Mouse (Mus musculus) testis, adult 2 months (tissue): ENCODE results near the gene Tent4b.

Experiments
- CTCF ChIP-seq: fragments of 200-500 bp; IDR thresholded peaks from 2 replicates; pipeline ENCODE4 v1.5.1; 2012; ENCODE audit warnings: low read depth, mild to moderate bottlenecking, inconsistent platforms, low read length, moderate library complexity; ENCODE audit not compliant: control insufficient read depth, insufficient read depth, insufficient replicate concordance
- POLR2A ChIP-seq: fragments of 200-500 bp; IDR thresholded peaks from 2 replicates; pipeline ENCODE4 v1.6.1; 2012; ENCODE audit warnings: low read depth, mild to moderate bottlenecking, inconsistent platforms, low read length, moderate library complexity; ENCODE audit not compliant: control insufficient read depth

DNA sequence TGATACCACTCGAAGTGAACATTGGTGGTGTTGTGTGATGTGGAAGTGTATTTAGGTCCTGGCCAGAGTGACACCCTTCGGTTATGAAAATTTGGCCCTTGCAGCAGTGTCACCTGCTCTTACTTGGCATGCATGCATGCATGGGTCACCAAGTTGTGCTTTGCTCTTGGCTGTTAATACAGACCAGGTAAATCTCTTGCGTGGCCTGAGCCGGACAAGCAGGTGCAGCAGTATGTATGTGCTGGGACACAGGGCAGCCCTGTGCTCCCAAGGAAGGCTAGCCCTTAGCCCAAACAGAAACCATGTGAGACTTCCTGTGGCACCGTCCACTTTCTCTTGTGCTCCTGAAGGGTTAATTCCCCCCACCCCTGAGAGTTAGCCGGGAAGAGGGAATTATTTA lies 28.8 kb downstream of the Tent4b start:
- TF ChIP-seq CTCF (no peak), POLR2A (no peak)
